Mouse (Mus musculus): ENCODE measurements at regions not wholly inside any gene's neighbourhood (a gene's known extent, or its start where the extent isn't known, plus 50 kb on each side); places are given as distances from the start of the nearest gene placed in this dataset.

- Histone ChIP-seq H3K27me3 (ENCODE audit: control insufficient read depth, insufficient read depth, low read length) (no peaks in the 10 kb centered on the region), H3K27ac (ENCODE audit: low read depth, low read length) (no peak overlapping the region), H3K9ac (ENCODE audit: low read depth, low read length) (no peak overlapping the region), H3K4me2 (replicated peaks; ENCODE audit: low read depth, low read length) (no peak overlapping the region), H3K4me1 (ENCODE audit: control insufficient read depth, insufficient read depth, low read length) (no peaks in the 10 kb centered on the region), H3K4me3 (ENCODE audit: low read length) (no peak overlapping the region), H3K9me3 (ENCODE audit: control insufficient read depth, low read length) (no peaks in the 10 kb centered on the region), H3K36me3 (ENCODE audit: control insufficient read depth, insufficient read depth, low read length) (no peaks in the 10 kb centered on the region)
- 80% methylated on average over 5 of the region's 5 CpGs for WGBS
- no peak for ATAC-seq (ENCODE audit: low FRiP score, low TSS enrichment)
Observed at GRCm38 (mm10) chr16:93096175-93096574, 270.2 kb upstream of the Runx1 start.

GRCm38 (mm10) chr16:93092796-93093195 is 266.8 kb upstream of the Runx1 start:
- Histone ChIP-seq H3K4me3 (ENCODE audit: low read length) (no peak overlapping the region), H3K9ac (ENCODE audit: low read depth, low read length) (no peak overlapping the region), H3K27me3 (ENCODE audit: control insufficient read depth, insufficient read depth, low read length) (no peaks in the 10 kb centered on the region), H3K36me3 (ENCODE audit: control insufficient read depth, insufficient read depth, low read length) (no peaks in the 10 kb centered on the region), H3K27ac (ENCODE audit: low read depth, low read length) (no peak overlapping the region), H3K9me3 (ENCODE audit: control insufficient read depth, low read length) (no peaks in the 10 kb centered on the region), H3K4me1 (ENCODE audit: control insufficient read depth, insufficient read depth, low read length) (no peaks in the 10 kb centered on the region), H3K4me2 (replicated peaks; ENCODE audit: low read depth, low read length) (no peak overlapping the region)
- WGBS: 42% methylated on average over 7 of the region's 7 CpGs
- no peak for ATAC-seq (ENCODE audit: low FRiP score, low TSS enrichment)

GRCm38 (mm10) chr16:93085227-93085883 is 259.4 kb upstream of the Runx1 start:
- H3K27ac ChIP-seq (ENCODE audit: low read depth, low read length): no peak overlapping the region
- peaks cover 4% of the 10 kb centered on the region; the same call in 1 of the 2 replicates for H3K27me3 ChIP-seq (ENCODE audit: control insufficient read depth, insufficient read depth, low read length)
- no peak overlapping the region for H3K4me3 ChIP-seq (ENCODE audit: low read length)
- H3K36me3 ChIP-seq (ENCODE audit: control insufficient read depth, insufficient read depth, low read length): no peaks in the 10 kb centered on the region
- H3K4me2 ChIP-seq (replicated peaks; ENCODE audit: low read depth, low read length): no peak overlapping the region
- no peaks in the 10 kb centered on the region for H3K4me1 ChIP-seq (ENCODE audit: control insufficient read depth, insufficient read depth, low read length)
- 91% methylated on average over 10 of the region's 10 CpGs for WGBS
- ATAC-seq (ENCODE audit: low FRiP score, low TSS enrichment): no peak
- no peak overlapping the region for H3K9ac ChIP-seq (ENCODE audit: low read depth, low read length)
- H3K9me3 ChIP-seq (ENCODE audit: control insufficient read depth, low read length): no peaks in the 10 kb centered on the region

- Histone ChIP-seq H3K4me1 (ENCODE audit: control insufficient read depth, insufficient read depth, low read length) (peaks cover 11% of the 10 kb centered on the region; the same call in 1 of the 2 replicates), H3K9ac (ENCODE audit: low read depth, low read length) (no peak overlapping the region), H3K36me3 (ENCODE audit: control insufficient read depth, insufficient read depth, low read length) (no peaks in the 10 kb centered on the region), H3K27ac (ENCODE audit: low read depth, low read length) (no peak overlapping the region), H3K4me2 (replicated peaks; ENCODE audit: low read depth, low read length) (no peak overlapping the region), H3K27me3 (ENCODE audit: control insufficient read depth, insufficient read depth, low read length) (peaks cover 4% of the 10 kb centered on the region; the same call in 1 of the 2 replicates), H3K9me3 (ENCODE audit: control insufficient read depth, low read length) (no peaks in the 10 kb centered on the region), H3K4me3 (ENCODE audit: low read length) (no peak overlapping the region)
- 77% methylated on average over 2 of the region's 2 CpGs for WGBS
- ATAC-seq (ENCODE audit: low FRiP score, low TSS enrichment): no peak
Observed at GRCm38 (mm10) chr16:93083756-93084155, 257.8 kb upstream of the Runx1 start.

- H3K4me3 ChIP-seq (ENCODE audit: low read length): no peak overlapping the region
- H3K27me3 ChIP-seq (ENCODE audit: control insufficient read depth, insufficient read depth, low read length): peaks cover 4% of the 10 kb centered on the region; the same call in 1 of the 2 replicates
- H3K36me3 ChIP-seq (ENCODE audit: control insufficient read depth, insufficient read depth, low read length): no peaks in the 10 kb centered on the region
- no peak overlapping the region for H3K4me2 ChIP-seq (replicated peaks; ENCODE audit: low read depth, low read length)
- H3K9me3 ChIP-seq (ENCODE audit: control insufficient read depth, low read length): no peaks in the 10 kb centered on the region; the same call in 1 of the 2 replicates
- 80% methylated on average over 1 of the region's 1 CpGs for WGBS
- H3K4me1 ChIP-seq (ENCODE audit: control insufficient read depth, insufficient read depth, low read length): peaks cover 12% of the 10 kb centered on the region; the same call in 1 of the 2 replicates
- no peak overlapping the region for H3K27ac ChIP-seq (ENCODE audit: low read depth, low read length)
- no peak for ATAC-seq (ENCODE audit: low FRiP score, low TSS enrichment)
- no peak overlapping the region for H3K9ac ChIP-seq (ENCODE audit: low read depth, low read length)
Observed at GRCm38 (mm10) chr16:93083142-93083541, 257.2 kb upstream of the Runx1 start.

GRCm38 (mm10) chr16:93081533-93081932 is 255.6 kb upstream of the Runx1 start:
- no peaks in the 10 kb centered on the region; the same call in 1 of the 2 replicates for H3K9me3 ChIP-seq (ENCODE audit: control insufficient read depth, low read length)
- 83% methylated on average over 2 of the region's 2 CpGs for WGBS
- H3K4me3 ChIP-seq (ENCODE audit: low read length): no peak overlapping the region

GRCm38 (mm10) chr16:93079660-93080390 is 253.9 kb upstream of the Runx1 start:
- Histone ChIP-seq H3K27ac (ENCODE audit: low read depth, low read length) (no peak overlapping the region), H3K4me1 (ENCODE audit: control insufficient read depth, insufficient read depth, low read length) (peaks cover 12% of the 10 kb centered on the region; the same call in 1 of the 2 replicates), H3K4me3 (ENCODE audit: low read length) (peak overlapping the region; percentile 11; the same call in 1 of the 2 replicates), H3K4me2 (replicated peaks; ENCODE audit: low read depth, low read length) (peak overlapping the region; percentile 38), H3K36me3 (ENCODE audit: control insufficient read depth, insufficient read depth, low read length) (no peaks in the 10 kb centered on the region), H3K27me3 (ENCODE audit: control insufficient read depth, insufficient read depth, low read length) (peaks cover 6% of the 10 kb centered on the region; the same call in 1 of the 2 replicates), H3K9ac (ENCODE audit: low read depth, low read length) (no peak overlapping the region), H3K9me3 (ENCODE audit: control insufficient read depth, low read length) (no peaks in the 10 kb centered on the region; the same call in 1 of the 2 replicates)
- peak; percentile 84 for ATAC-seq (ENCODE audit: low FRiP score, low TSS enrichment)
- WGBS: 23% methylated on average over 17 of the region's 17 CpGs

More at GRCm38 (mm10) chr16:93081533-93081932, 255.6 kb upstream of the Runx1 start:
- Histone ChIP-seq H3K27ac (ENCODE audit: low read depth, low read length) (no peak overlapping the region), H3K4me1 (ENCODE audit: control insufficient read depth, insufficient read depth, low read length) (peaks cover 12% of the 10 kb centered on the region; the same call in 1 of the 2 replicates), H3K9ac (ENCODE audit: low read depth, low read length) (no peak overlapping the region), H3K36me3 (ENCODE audit: control insufficient read depth, insufficient read depth, low read length) (no peaks in the 10 kb centered on the region), H3K27me3 (ENCODE audit: control insufficient read depth, insufficient read depth, low read length) (peaks cover 4% of the 10 kb centered on the region; the same call in 1 of the 2 replicates), H3K4me2 (replicated peaks; ENCODE audit: low read depth, low read length) (no peak overlapping the region)
- ATAC-seq (ENCODE audit: low FRiP score, low TSS enrichment): no peak

- Histone ChIP-seq H3K9me3 (ENCODE audit: control insufficient read depth, low read length) (no peaks in the 10 kb centered on the region; the same call in 1 of the 2 replicates), H3K9ac (ENCODE audit: low read depth, low read length) (no peak overlapping the region), H3K4me1 (ENCODE audit: control insufficient read depth, insufficient read depth, low read length) (peaks cover 12% of the 10 kb centered on the region; the same call in 1 of the 2 replicates), H3K27ac (ENCODE audit: low read depth, low read length) (peak overlapping the region; percentile 38; the same call in 1 of the 2 replicates), H3K4me3 (ENCODE audit: low read length) (no peak overlapping the region), H3K36me3 (ENCODE audit: control insufficient read depth, insufficient read depth, low read length) (no peaks in the 10 kb centered on the region), H3K27me3 (ENCODE audit: control insufficient read depth, insufficient read depth, low read length) (peaks cover 9% of the 10 kb centered on the region; the same call in 1 of the 2 replicates), H3K4me2 (replicated peaks; ENCODE audit: low read depth, low read length) (peak overlapping the region; percentile 38)
- no peak for ATAC-seq (ENCODE audit: low FRiP score, low TSS enrichment)
- 61% methylated on average over 3 of the region's 3 CpGs for WGBS
Observed at GRCm38 (mm10) chr16:93078909-93079308, 253.0 kb upstream of the Runx1 start.

GRCm38 (mm10) chr16:93075488-93075887 is 249.5 kb upstream of the Runx1 start:
- Histone ChIP-seq H3K4me2 (replicated peaks; ENCODE audit: low read depth, low read length) (no peak overlapping the region), H3K9ac (ENCODE audit: low read depth, low read length) (no peak overlapping the region), H3K36me3 (ENCODE audit: control insufficient read depth, insufficient read depth, low read length) (no peaks in the 10 kb centered on the region), H3K27me3 (ENCODE audit: control insufficient read depth, insufficient read depth, low read length) (peaks cover 6% of the 10 kb centered on the region; the same call in 1 of the 2 replicates), H3K4me3 (ENCODE audit: low read length) (no peak overlapping the region), H3K27ac (ENCODE audit: low read depth, low read length) (no peak overlapping the region), H3K4me1 (ENCODE audit: control insufficient read depth, insufficient read depth, low read length) (peaks cover 14% of the 10 kb centered on the region; the same call in 1 of the 2 replicates), H3K9me3 (ENCODE audit: control insufficient read depth, low read length) (no peaks in the 10 kb centered on the region; the same call in 1 of the 2 replicates)
- 81% methylated on average over 11 of the region's 11 CpGs for WGBS
- ATAC-seq (ENCODE audit: low FRiP score, low TSS enrichment): no peak
